Mouse (Mus musculus) intestine, embryonic 15.5 days (tissue): Measurements from ENCODE around the gene Faap100. TPM values are rescaled to one million over a fixed set of nuclear protein-coding genes. Genes with fewer than 3 reads are reported as not detected.
A peak's percentile ranks its signal among the peaks of the same experiment; 100 is the strongest.
"Not testable (repeated sequence)": the region's sequence is repeated elsewhere in the genome, so short reads cannot be mapped to it uniquely, and the experiment has no call there.

ENCODE experiments used
- ATAC-seq: fragments of 200-750 bp; cut with Nextera tagmentation; 2 replicates; pipeline ENCODE4 v1.8.0; 2017; ENCODE audit warnings: moderate TSS enrichment, moderate library complexity
- H3K27ac ChIP-seq: fragments of 300-500 bp; sonication (generic); 2 replicates; pipeline ENCODE4 v1.5.1; 2015; ENCODE audit warnings: mild to moderate bottlenecking, inconsistent platforms
- H3K27me3 ChIP-seq: fragments of 300-500 bp; sonication (generic); replicated peaks from 2 replicates; pipeline ENCODE4 v1.6.1; 2015; ENCODE audit warnings: inconsistent platforms
- H3K36me3 ChIP-seq: fragments of 300-500 bp; sonication (generic); 2 replicates; pipeline ENCODE4 v1.6.1; 2015; ENCODE audit warnings: inconsistent platforms
- H3K4me1 ChIP-seq: fragments of 300-500 bp; sonication (generic); replicated peaks from 2 replicates; pipeline ENCODE4 v1.6.1; 2015; ENCODE audit warnings: inconsistent platforms
- H3K4me2 ChIP-seq: fragments of 300-500 bp; sonication (generic); replicated peaks from 2 replicates; pipeline ENCODE4 v1.6.1; 2015; ENCODE audit warnings: mild to moderate bottlenecking, inconsistent platforms
- H3K4me3 ChIP-seq: fragments of 300-500 bp; sonication (generic); replicated peaks from 2 replicates; pipeline ENCODE4 v1.5.1; 2015; ENCODE audit warnings: inconsistent platforms
- H3K9ac ChIP-seq: fragments of 300-500 bp; sonication (generic); 2 replicates; pipeline ENCODE4 v1.6.1; 2015; ENCODE audit warnings: inconsistent platforms
- H3K9me3 ChIP-seq: fragments of 300-500 bp; sonication (generic); 2 replicates; pipeline ENCODE4 v1.6.1; 2016; ENCODE audit warnings: inconsistent platforms
- WGBS: fragments of 180-500 bp; shearing (Covaris S2); methylation state at CpG from one replicate; pipeline ENCODE4 v1.1.7; 2015; 5-methylcytosine and 5-hydroxymethylcytosine counted together
- polyA plus RNA-seq: library from polyadenylated mRNA; unstranded; fragments of >200 nt; fragmentation: Nextera tagmentation; extraction: Ambion mirVana; gene quantifications from 2 replicates; pipeline ENCODE4 v1.2.1, GENCODE M21; 2015

Faap100 gene
- 24.2 and 29.4 TPM in 2 replicates for polyA plus RNA-seq

DNA sequence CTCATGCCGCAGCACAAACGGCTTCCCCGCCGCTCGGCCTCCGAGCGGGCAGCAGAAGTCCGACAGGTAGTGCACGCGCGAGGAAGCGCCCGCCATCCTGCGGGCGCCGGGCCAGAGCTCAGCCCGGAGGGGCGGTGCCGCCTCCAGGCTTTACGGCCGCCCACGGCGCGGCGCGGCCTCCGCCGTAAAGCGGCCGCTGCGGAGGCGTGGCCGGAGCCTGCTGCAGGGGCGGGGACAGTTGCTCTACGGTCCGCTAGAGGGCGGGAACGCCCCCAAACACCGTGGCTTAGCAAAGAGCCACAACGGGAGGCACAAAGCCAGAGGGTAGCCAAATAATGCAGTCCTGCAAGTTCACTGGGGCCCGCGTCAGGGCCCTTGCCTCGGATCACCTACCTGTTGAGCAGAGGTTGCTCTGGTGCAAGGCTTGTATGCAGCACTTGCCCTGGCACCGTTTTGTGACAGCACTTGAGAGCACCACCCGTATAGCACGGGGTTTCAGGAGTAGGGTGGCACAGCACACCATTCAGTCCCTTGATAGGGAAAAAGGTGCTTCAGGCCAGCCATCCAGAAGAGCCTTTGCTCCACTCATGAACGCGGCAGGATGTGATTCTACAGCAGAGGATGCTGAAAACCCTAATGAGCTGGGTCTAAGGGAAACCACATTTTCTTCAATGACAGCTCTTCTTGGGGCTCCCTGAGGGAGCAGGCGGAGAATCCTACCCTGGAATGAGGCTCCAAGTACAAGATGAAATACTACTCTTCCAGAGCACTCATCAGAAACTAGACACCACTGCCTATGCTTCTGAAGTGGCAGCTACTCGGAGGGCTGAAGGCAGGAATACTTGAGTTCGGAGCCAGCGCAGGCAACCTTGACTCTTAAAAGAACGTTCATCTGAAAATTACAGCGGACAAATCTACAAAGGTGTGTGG is at the start of gene Faap100:
Gene Faap100 (minus strand): TSS at position 154 of the 930 bp plus-strand sequence.
- Histone ChIP-seq H3K4me3 (peak within 1 kb of the TSS; percentile 83), H3K27ac (peak within 1 kb of the TSS; percentile 54), H3K9ac (peak within 1 kb of the TSS; percentile 79), H3K4me2 (peak within 1 kb of the TSS; percentile 94), H3K27me3 (no peaks in the 10 kb centered on the region), H3K36me3 (peaks cover 56% of the 10 kb centered on the region), H3K9me3 (no peaks in the 10 kb centered on the region), H3K4me1 (peaks cover 23% of the 10 kb centered on the region)
- WGBS, result 7% methylated on average over 54 of the region's 54 CpGs
- ATAC-seq, result peak; percentile 94

- no peak overlapping the region for H3K4me2 ChIP-seq
- no peak overlapping the region for H3K27ac ChIP-seq
- 91% methylated on average over 3 of the region's 3 CpGs for WGBS
- H3K9me3 ChIP-seq, result no peaks in the 10 kb centered on the region
- peaks cover 4% of the 10 kb centered on the region; the same call in 1 of the 2 replicates for H3K4me1 ChIP-seq
- no peak overlapping the region for H3K4me3 ChIP-seq
- H3K9ac ChIP-seq, result no peak overlapping the region
- no peak for ATAC-seq
- H3K27me3 ChIP-seq, result no peaks in the 10 kb centered on the region
- H3K36me3 ChIP-seq, result peaks cover 39% of the 10 kb centered on the region
Measured at GRCm38 (mm10) chr11:120426727-120427126, 48.2 kb upstream of the Faap100 start.

- no peak overlapping the region for H3K4me3 ChIP-seq
- ATAC-seq, result 0 out of 2 replicates have a peak, but pooled peaks have one; percentile 53
- H3K9me3 ChIP-seq, result no peaks in the 10 kb centered on the region
- H3K4me1 ChIP-seq, result peaks cover 4% of the 10 kb centered on the region; the same call in 1 of the 2 replicates
- no peaks in the 10 kb centered on the region for H3K27me3 ChIP-seq
- WGBS, result 61% methylated on average over 9 of the region's 9 CpGs
- H3K36me3 ChIP-seq, result peaks cover 47% of the 10 kb centered on the region
- H3K9ac ChIP-seq, result no peak overlapping the region
- H3K27ac ChIP-seq, result no peak overlapping the region
- no peak overlapping the region for H3K4me2 ChIP-seq
Measured at GRCm38 (mm10) chr11:120423569-120424295, 45.2 kb upstream of the Faap100 start.

GRCm38 (mm10) chr11:120422651-120423568 is 44.3 kb upstream of the Faap100 start:
- H3K36me3 ChIP-seq, result peaks cover 47% of the 10 kb centered on the region
- no peak overlapping the region for H3K4me2 ChIP-seq
- WGBS, result 42% methylated on average over 13 of the region's 13 CpGs
- no peaks in the 10 kb centered on the region for H3K27me3 ChIP-seq
- no peak overlapping the region for H3K9ac ChIP-seq
- peak; percentile 55 for ATAC-seq
- no peaks in the 10 kb centered on the region for H3K9me3 ChIP-seq
- no peak overlapping the region for H3K4me3 ChIP-seq
- no peak overlapping the region for H3K27ac ChIP-seq
- H3K4me1 ChIP-seq, result peaks cover 4% of the 10 kb centered on the region; the same call in 1 of the 2 replicates

- Histone ChIP-seq H3K4me2 (no peak overlapping the region), H3K9ac (no peak overlapping the region), H3K9me3 (no peaks in the 10 kb centered on the region), H3K36me3 (peaks cover 52% of the 10 kb centered on the region), H3K27me3 (no peaks in the 10 kb centered on the region), H3K4me1 (peaks cover 4% of the 10 kb centered on the region; the same call in 1 of the 2 replicates), H3K4me3 (no peak overlapping the region), H3K27ac (no peak overlapping the region)
- no peak for ATAC-seq
- WGBS, result 100% methylated on average over 1 of the region's 1 CpGs
Measured at GRCm38 (mm10) chr11:120418592-120418991, 40.0 kb upstream of the Faap100 start.

DNA sequence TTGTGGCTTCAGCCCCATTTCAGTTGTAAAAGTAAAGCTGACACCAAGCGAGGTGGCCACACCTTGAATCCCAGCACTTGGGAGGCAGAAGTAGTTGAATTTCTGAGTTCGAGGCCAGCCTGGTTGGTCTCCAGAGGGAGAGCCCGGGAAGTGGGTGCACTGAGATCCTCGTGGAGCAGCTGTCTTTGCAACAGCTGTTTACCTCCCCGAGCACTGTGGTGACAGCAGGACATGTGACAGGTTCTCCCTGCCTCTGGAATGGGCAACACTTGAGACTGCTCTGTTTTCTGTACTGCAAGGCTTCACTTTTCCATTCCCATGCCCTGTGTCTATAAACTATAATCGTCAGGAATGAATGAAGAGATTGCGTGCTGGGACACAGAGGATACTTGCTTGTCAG is 39.3 kb upstream of the Faap100 start:
- peaks cover 57% of the 10 kb centered on the region for H3K36me3 ChIP-seq
- no peak overlapping the region for H3K9ac ChIP-seq
- H3K4me1 ChIP-seq, result peaks cover 4% of the 10 kb centered on the region; the same call in 1 of the 2 replicates
- H3K4me2 ChIP-seq, result no peak overlapping the region
- no peaks in the 10 kb centered on the region for H3K27me3 ChIP-seq
- no peak overlapping the region for H3K27ac ChIP-seq
- H3K9me3 ChIP-seq, result no peaks in the 10 kb centered on the region
- no peak overlapping the region for H3K4me3 ChIP-seq
- ATAC-seq, result no peak
- 91% methylated on average over 7 of the region's 7 CpGs for WGBS

DNA sequence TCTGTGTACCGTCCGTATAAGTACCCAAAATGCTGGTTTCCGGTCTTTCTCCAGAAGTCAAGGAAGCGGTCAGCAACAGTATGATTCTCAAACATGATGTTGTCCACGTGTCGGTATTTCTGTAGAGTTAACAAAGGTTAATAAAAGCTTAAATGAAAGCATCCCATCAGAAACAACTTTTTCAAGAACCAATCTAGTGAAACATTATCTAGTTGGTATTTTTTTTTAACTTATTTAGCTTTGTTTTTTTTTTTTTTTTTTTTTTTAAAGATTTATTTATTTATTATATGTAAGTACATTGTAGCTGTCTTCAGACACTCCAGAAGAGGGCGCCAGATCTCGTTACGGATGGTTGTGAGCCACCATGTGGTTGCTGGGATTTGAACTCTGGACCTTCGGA is 35.1 kb upstream of the Faap100 start:
- WGBS, result 89% methylated on average over 9 of the region's 10 CpGs
- not testable (repeated sequence) for H3K27me3 ChIP-seq, H3K27ac ChIP-seq, H3K4me1 ChIP-seq, H3K4me2 ChIP-seq, ATAC-seq, H3K4me3 ChIP-seq, H3K9me3 ChIP-seq, H3K9ac ChIP-seq
- H3K36me3 ChIP-seq, result peaks cover 66% of the 10 kb centered on the region

GRCm38 (mm10) chr11:120406445-120406844 is 27.9 kb upstream of the Faap100 start:
- H3K27ac ChIP-seq, result no peak overlapping the region
- WGBS, result 80% methylated on average over 1 of the region's 1 CpGs
- H3K9ac ChIP-seq, result no peak overlapping the region
- H3K4me1 ChIP-seq, result no peaks in the 10 kb centered on the region
- no peaks in the 10 kb centered on the region for H3K9me3 ChIP-seq
- ATAC-seq, result no peak
- H3K27me3 ChIP-seq, result no peaks in the 10 kb centered on the region
- H3K4me2 ChIP-seq, result no peak overlapping the region
- H3K36me3 ChIP-seq, result peaks cover 46% of the 10 kb centered on the region
- no peak overlapping the region for H3K4me3 ChIP-seq

- WGBS, result 93% methylated on average over 3 of the region's 3 CpGs
- no peak overlapping the region for H3K9ac ChIP-seq
- no peak overlapping the region for H3K27ac ChIP-seq
- H3K4me1 ChIP-seq, result no peaks in the 10 kb centered on the region
- no peaks in the 10 kb centered on the region for H3K27me3 ChIP-seq
- no peak overlapping the region for H3K4me2 ChIP-seq
- H3K4me3 ChIP-seq, result no peak overlapping the region
- H3K36me3 ChIP-seq, result peaks cover 40% of the 10 kb centered on the region
- H3K9me3 ChIP-seq, result no peaks in the 10 kb centered on the region
- ATAC-seq, result no peak
Measured at GRCm38 (mm10) chr11:120405867-120406266, 27.3 kb upstream of the Faap100 start.

DNA sequence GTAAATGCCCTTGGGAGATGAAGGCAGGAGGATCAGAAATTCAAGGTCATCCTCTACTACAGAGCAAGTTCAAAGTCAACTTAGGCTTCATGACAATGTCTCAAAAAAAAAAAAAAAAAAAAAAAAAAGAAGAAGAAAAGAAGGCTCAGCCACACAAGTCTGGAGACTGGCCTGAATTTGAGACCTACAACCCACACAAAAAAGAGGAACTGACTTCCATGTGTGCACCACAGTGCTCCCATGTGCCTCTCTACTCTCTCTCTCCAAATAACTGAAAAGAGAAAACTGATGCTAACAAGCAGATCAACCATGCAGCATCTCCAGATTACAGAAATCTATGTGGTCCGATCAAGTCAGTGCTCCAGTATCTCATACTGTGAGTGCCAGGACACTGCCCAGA is 26.2 kb upstream of the Faap100 start:
- H3K4me3 ChIP-seq, result no peak overlapping the region
- peaks cover 32% of the 10 kb centered on the region for H3K36me3 ChIP-seq
- no peaks in the 10 kb centered on the region for H3K9me3 ChIP-seq
- no peak overlapping the region for H3K9ac ChIP-seq
- H3K4me2 ChIP-seq, result no peak overlapping the region
- WGBS, result 100% methylated on average over 1 of the region's 1 CpGs
- no peaks in the 10 kb centered on the region for H3K27me3 ChIP-seq
- no peaks in the 10 kb centered on the region for H3K4me1 ChIP-seq
- no peak for ATAC-seq
- H3K27ac ChIP-seq, result no peak overlapping the region

GRCm38 (mm10) chr11:120399319-120399718 is 20.8 kb upstream of the Faap100 start:
- H3K27ac ChIP-seq, result no peak overlapping the region
- no peaks in the 10 kb centered on the region for H3K4me1 ChIP-seq
- H3K9me3 ChIP-seq, result no peaks in the 10 kb centered on the region
- H3K27me3 ChIP-seq, result no peaks in the 10 kb centered on the region
- peaks cover 3% of the 10 kb centered on the region for H3K36me3 ChIP-seq
- H3K9ac ChIP-seq, result no peak overlapping the region
- WGBS, result 92% methylated on average over 2 of the region's 2 CpGs
- H3K4me2 ChIP-seq, result no peak overlapping the region
- no peak overlapping the region for H3K4me3 ChIP-seq
- no peak for ATAC-seq
